ENCODE assay signal across 8 mouse cellular contexts in genomic region chr9:107626844-107627277, GRCm38 (mm10). TPM values are rescaled to one million over a fixed set of nuclear protein-coding genes. Genes with fewer than 3 reads are reported as not detected.
DNase-seq lines count a peak whose midpoint lies in the region; ATAC-seq and TF ChIP-seq lines count a peak whose summit lies in the region.

No protein-coding gene starts in this region.

- H3K4me1 ChIP-seq in intestine, postnatal 0 days (replicated peaks; ENCODE audit: control insufficient read depth, insufficient read depth, low read length): peaks cover 27% of the 10 kb centered on the region
- H3K4me1 ChIP-seq in limb, embryonic 13.5 days: peaks cover 64% of the 10 kb centered on the region
- H3K4me1 ChIP-seq in midbrain, embryonic 13.5 days (replicated peaks): peaks cover 80% of the 10 kb centered on the region

- peak overlapping the region; percentile 41 for H3K4me2 ChIP-seq in intestine, postnatal 0 days (replicated peaks; ENCODE audit: low read depth)
- H3K4me2 ChIP-seq in limb, embryonic 13.5 days (replicated peaks): peak overlapping the region; percentile 100
- peak overlapping the region; percentile 90 for H3K4me2 ChIP-seq in midbrain, embryonic 13.5 days (replicated peaks)

- peaks cover 23% of the 10 kb centered on the region for H3K36me3 ChIP-seq in intestine, postnatal 0 days (ENCODE audit: control insufficient read depth, insufficient read depth)
- H3K36me3 ChIP-seq in limb, embryonic 13.5 days: peaks cover 63% of the 10 kb centered on the region
- H3K36me3 ChIP-seq in midbrain, embryonic 13.5 days: peaks cover 31% of the 10 kb centered on the region

- H3K9me3 ChIP-seq in intestine, postnatal 0 days (ENCODE audit: control insufficient read depth): no peaks in the 10 kb centered on the region
- H3K9me3 ChIP-seq in limb, embryonic 13.5 days: no peaks in the 10 kb centered on the region
- no peaks in the 10 kb centered on the region for H3K9me3 ChIP-seq in midbrain, embryonic 13.5 days

- H3K27me3 ChIP-seq in intestine, postnatal 0 days (replicated peaks; ENCODE audit: control insufficient read depth, insufficient read depth, low read length): no peaks in the 10 kb centered on the region
- H3K27me3 ChIP-seq in limb, embryonic 13.5 days: no peaks in the 10 kb centered on the region
- no peaks in the 10 kb centered on the region for H3K27me3 ChIP-seq in midbrain, embryonic 13.5 days

- TF ChIP-seq CTCF in intestine, postnatal 0 days (IDR thresholded peaks at IDR 0.05; ENCODE audit: low read depth): peak; percentile 96

- intact Hi-C loops in gastrocnemius, postnatal 36 days (cut with DNase I): loop anchor here (2.0 kb wide), 1 partner anchor 18 kb away; no protein-coding TSS in a partner anchor

- peak overlapping the region; percentile 54; the same call in 1 of the 2 replicates for H3K27ac ChIP-seq in intestine, postnatal 0 days (ENCODE audit: low read depth, low read length)
- peak overlapping the region; percentile 93 for H3K27ac ChIP-seq in limb, embryonic 13.5 days
- peak overlapping the region; percentile 98 for H3K27ac ChIP-seq in midbrain, embryonic 13.5 days

- H3K9ac ChIP-seq in intestine, postnatal 0 days (ENCODE audit: low read depth, low read length): no peak overlapping the region; the same call in 1 of the 2 replicates
- peak overlapping the region; percentile 46 for H3K9ac ChIP-seq in limb, embryonic 13.5 days
- peak overlapping the region; percentile 71 for H3K9ac ChIP-seq in midbrain, embryonic 13.5 days (replicated peaks)

- H3K4me3 ChIP-seq in intestine, postnatal 0 days (ENCODE audit: low read depth, low read length): no peak overlapping the region
- H3K4me3 ChIP-seq in limb, embryonic 13.5 days: peak overlapping the region; percentile 2; the same call in 1 of the 2 replicates
- peak overlapping the region; percentile 26 for H3K4me3 ChIP-seq in midbrain, embryonic 13.5 days (replicated peaks)

- DNase-seq in 3T3-L1 (ENCODE audit: low read depth, low spot score) (peak; percentile 84), ZHBTc4 (ENCODE audit: low read depth, low spot score) (peak; percentile 98)
- DNase-seq in embryo, embryonic 11 days: peak; percentile 96
- peak; percentile 70 to 81 for DNase-seq in gastrocnemius, postnatal 36 days
- DNase-seq in spleen, postnatal 36 days (ENCODE audit: low spot score in 2 of 2): peak; percentile 78 to 81

- 27% methylated on average over 2 of the region's 2 CpGs for WGBS in intestine, postnatal 0 days
- WGBS in limb, embryonic 13.5 days: 0% methylated on average over 2 of the region's 2 CpGs
- 0% methylated on average over 2 of the region's 2 CpGs for WGBS in midbrain, embryonic 13.5 days

- peak; percentile 20; the same call in 1 of the 2 replicates for ATAC-seq in intestine, postnatal 0 days
- ATAC-seq in limb, embryonic 13.5 days (ENCODE audit: low FRiP score, low read depth): peak; percentile 76
- ATAC-seq in midbrain, embryonic 13.5 days: peak; percentile 76

RNA-seq across cellular contexts. Expression of gene Gnai2, which starts 8.3 kb away (rescaled TPM):
- 10 to 100 TPM; 65.2 to 70.5 TPM for total RNA-seq in gastrocnemius, postnatal 36 days (2021)
- polyA plus RNA-seq in intestine, postnatal 0 days (2015; fragmentation: Nextera tagmentation; extraction: Ambion mirVana): 245 and 265 TPM in 2 replicates
- polyA plus RNA-seq in limb, embryonic 13.5 days (2015; fragmentation: Nextera tagmentation; extraction: Ambion mirVana): 383 and 392 TPM in 2 replicates
- polyA plus RNA-seq in midbrain, embryonic 13.5 days (2015; fragmentation: Nextera tagmentation; extraction: Ambion mirVana): 399 and 416 TPM in 2 replicates

RNA-seq across cellular contexts. Expression of gene Sema3b, which starts 17.8 kb away (rescaled TPM):
- total RNA-seq in gastrocnemius, postnatal 36 days (2021): 10 to 100 TPM; 13.1 to 17.5 TPM
- polyA plus RNA-seq in intestine, postnatal 0 days (2015; fragmentation: Nextera tagmentation; extraction: Ambion mirVana): 37.1 and 37.3 TPM in 2 replicates
- polyA plus RNA-seq in limb, embryonic 13.5 days (2015; fragmentation: Nextera tagmentation; extraction: Ambion mirVana): 8.0 and 8.6 TPM in 2 replicates
- polyA plus RNA-seq in midbrain, embryonic 13.5 days (2015; fragmentation: Nextera tagmentation; extraction: Ambion mirVana): 2.3 and 2.7 TPM in 2 replicates

RNA-seq across cellular contexts. Expression of gene Ifrd2, which starts 39.4 kb away (rescaled TPM):
- 10 to 100 TPM; 48.2 to 55.8 TPM for total RNA-seq in gastrocnemius, postnatal 36 days (2021)
- 36.9 and 38.9 TPM in 2 replicates for polyA plus RNA-seq in intestine, postnatal 0 days (2015; fragmentation: Nextera tagmentation; extraction: Ambion mirVana)
- polyA plus RNA-seq in limb, embryonic 13.5 days (2015; fragmentation: Nextera tagmentation; extraction: Ambion mirVana): 44.3 and 49.5 TPM in 2 replicates
- polyA plus RNA-seq in midbrain, embryonic 13.5 days (2015; fragmentation: Nextera tagmentation; extraction: Ambion mirVana): 13.5 and 14.7 TPM in 2 replicates

RNA-seq across cellular contexts. Expression of gene Slc38a3, which starts 42.5 kb away (rescaled TPM):
- 10 to 100 TPM; 60.6 to 81.6 TPM for total RNA-seq in gastrocnemius, postnatal 36 days (2021)
- 15.5 and 15.6 TPM in 2 replicates for polyA plus RNA-seq in intestine, postnatal 0 days (2015; fragmentation: Nextera tagmentation; extraction: Ambion mirVana)
- 4.3 and 5.3 TPM in 2 replicates for polyA plus RNA-seq in limb, embryonic 13.5 days (2015; fragmentation: Nextera tagmentation; extraction: Ambion mirVana)
- 18.7 and 22.0 TPM in 2 replicates for polyA plus RNA-seq in midbrain, embryonic 13.5 days (2015; fragmentation: Nextera tagmentation; extraction: Ambion mirVana)

RNA-seq across cellular contexts. Expression of gene Hyal3, which starts 46.2 kb away (rescaled TPM):
- under 1 TPM; 0.23 to 0.27 TPM for total RNA-seq in gastrocnemius, postnatal 36 days (2021)
- polyA plus RNA-seq in intestine, postnatal 0 days (2015; fragmentation: Nextera tagmentation; extraction: Ambion mirVana): 0.31 and 0.50 TPM in 2 replicates
- 1.5 and 1.7 TPM in 2 replicates for polyA plus RNA-seq in limb, embryonic 13.5 days (2015; fragmentation: Nextera tagmentation; extraction: Ambion mirVana)
- polyA plus RNA-seq in midbrain, embryonic 13.5 days (2015; fragmentation: Nextera tagmentation; extraction: Ambion mirVana): 1.1 and 1.8 TPM in 2 replicates

Comparison
In these comparisons a context has a peak if more than half of its experiments do, and no peak if none do; other contexts are left out.
1. ATAC-seq: peak in every context shown above with its lines; median percentile 76 in limb, embryonic 13.5 days; 76 in midbrain, embryonic 13.5 days; 20 in intestine, postnatal 0 days.
2. H3K4me2 ChIP-seq: peak in every context shown above with its lines; median percentile 100 in limb, embryonic 13.5 days; 90 in midbrain, embryonic 13.5 days; 41 in intestine, postnatal 0 days.